Mouse (Mus musculus) C2C12 (cell line): ENCODE results near the gene Nup50.
A peak's percentile ranks its signal among the peaks of the same experiment; 100 is the strongest.

Source experiments
- CTCF ChIP-seq: IDR thresholded peaks from one replicate; pipeline ENCODE4 v1.5.1; 2011; ENCODE audit not compliant: control insufficient read depth, insufficient read depth, insufficient read length
- FOSL1 ChIP-seq: IDR thresholded peaks from one replicate; pipeline ENCODE4 v1.8.0; 2011; ENCODE audit warnings: mild to moderate bottlenecking, low read length; ENCODE audit not compliant: poor library complexity, insufficient read depth, severe bottlenecking
- MAX ChIP-seq: IDR thresholded peaks from one replicate; pipeline ENCODE4 v1.6.1; 2011; ENCODE audit warnings: mild to moderate bottlenecking, control low read depth
- MYOD1 ChIP-seq: IDR thresholded peaks from one replicate; pipeline ENCODE4 v1.6.1; 2011; ENCODE audit warnings: low read depth; ENCODE audit not compliant: control insufficient read depth, insufficient read length
- MYOG ChIP-seq: IDR thresholded peaks from one replicate; pipeline ENCODE4 v1.6.1; 2011; ENCODE audit not compliant: control insufficient read depth, insufficient read length; ENCODE audit errors: extremely low read depth

DNA sequence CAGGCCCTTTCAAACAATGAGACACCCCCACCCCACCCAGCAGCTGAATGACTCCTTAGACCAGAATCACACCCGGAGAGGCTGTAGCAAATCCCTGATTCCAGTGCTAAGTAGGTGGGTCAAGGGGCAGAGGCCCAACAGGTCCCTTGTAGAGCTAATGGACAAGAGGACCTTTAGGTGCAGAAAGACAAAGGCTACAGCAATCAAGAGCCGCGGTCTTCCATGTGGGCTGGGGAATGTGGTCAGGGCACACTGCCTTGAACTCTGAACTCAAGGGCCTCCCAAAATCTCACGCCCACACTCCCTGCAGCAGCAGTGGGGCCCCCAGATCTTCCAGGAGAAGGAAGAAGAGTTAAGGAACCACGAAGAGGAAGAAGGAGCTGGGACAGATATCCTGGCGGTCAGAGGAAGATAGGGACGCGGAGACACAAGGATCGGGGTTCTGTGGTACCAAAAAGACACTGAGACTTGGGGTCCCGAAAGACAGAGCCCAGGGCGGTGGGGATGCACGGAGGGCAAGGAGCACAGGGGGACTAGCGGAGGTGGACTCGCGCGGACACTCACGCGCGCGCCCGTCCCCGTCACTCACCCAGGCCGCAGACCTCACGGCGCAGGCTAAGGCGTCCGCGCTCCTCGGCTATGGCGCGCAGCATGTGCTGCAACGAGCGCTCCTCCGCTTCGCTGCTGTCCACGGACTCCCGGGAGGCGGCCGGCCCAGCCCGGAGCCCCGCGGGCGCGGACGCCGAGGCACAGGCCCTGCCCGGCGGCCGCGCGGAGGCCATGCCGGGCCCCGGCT is 64.0 kb downstream of the Nup50 start:
- no peak for TF ChIP-seq CTCF
- peak; percentile 23 for TF ChIP-seq MAX
- TF ChIP-seq MYOD1, result no peak
- TF ChIP-seq MYOG, result no peak
- no peak for TF ChIP-seq FOSL1
